Mouse (Mus musculus) small intestine, adult 2 months (tissue): ENCODE measurements around the gene Dtx1. TPM values are rescaled to one million over a fixed set of nuclear protein-coding genes. Genes with fewer than 3 reads are reported as not detected.
A peak's percentile ranks its signal among the peaks of the same experiment; 100 is the strongest.

Source experiments
- H3K27ac ChIP-seq: fragments of 200-500 bp; 2 replicates; pipeline ENCODE4 v1.5.1; 2012; ENCODE audit warnings: low read depth, low read length, control low read depth, inconsistent platforms; ENCODE audit not compliant: insufficient read depth
- H3K27me3 ChIP-seq: fragments of 200-500 bp; 2 replicates; pipeline ENCODE4 v1.6.1; 2012; ENCODE audit warnings: mild to moderate bottlenecking, moderate library complexity, low read length, inconsistent platforms; ENCODE audit not compliant: control insufficient read depth, insufficient read depth
- H3K36me3 ChIP-seq: fragments of 200-500 bp; 2 replicates; pipeline ENCODE4 v1.6.1; 2012; ENCODE audit warnings: mild to moderate bottlenecking, low read length, control low read depth, inconsistent platforms; ENCODE audit not compliant: control insufficient read depth, insufficient read depth
- H3K4me1 ChIP-seq: fragments of 200-500 bp; 2 replicates; pipeline ENCODE4 v1.6.1; 2012; ENCODE audit warnings: low read length, inconsistent platforms, mixed read lengths; ENCODE audit not compliant: control insufficient read depth, insufficient read depth, insufficient read length
- H3K4me3 ChIP-seq: fragments of 200-500 bp; 2 replicates; pipeline ENCODE4 v1.5.1; 2012; ENCODE audit warnings: low read depth, mild to moderate bottlenecking, control low read depth, inconsistent platforms, low read length, moderate library complexity
- CTCF ChIP-seq: fragments of 200-500 bp; IDR thresholded peaks from 2 replicates; pipeline ENCODE4 v1.5.1; 2012; ENCODE audit warnings: low read depth, mild to moderate bottlenecking, control low read depth, inconsistent platforms, low read length, moderate library complexity, mixed read lengths; ENCODE audit not compliant: insufficient replicate concordance, insufficient read length; ENCODE audit errors: extremely low read depth
- POLR2A ChIP-seq: fragments of 200-500 bp; IDR thresholded peaks from 2 replicates; pipeline ENCODE4 v1.6.1; 2012; ENCODE audit warnings: low read depth, mild to moderate bottlenecking, control low read depth, inconsistent platforms, low read length, moderate library complexity
- WGBS: fragments of 180-500 bp; shearing (Covaris S2); methylation state at CpG from one replicate; pipeline ENCODE4 v1.1.7; 2018; 5-methylcytosine and 5-hydroxymethylcytosine counted together
- polyA plus RNA-seq: library from polyadenylated mRNA; depleted of rRNA; stranded (reverse); fragments of >200 nt; gene quantifications from 2 replicates; pipeline ENCODE4 v1.2.3, GENCODE M21; 2012; rRNA removed

Gene Dtx1
- polyA plus RNA-seq, 1 experiment = 31.1 TPM

DNA sequence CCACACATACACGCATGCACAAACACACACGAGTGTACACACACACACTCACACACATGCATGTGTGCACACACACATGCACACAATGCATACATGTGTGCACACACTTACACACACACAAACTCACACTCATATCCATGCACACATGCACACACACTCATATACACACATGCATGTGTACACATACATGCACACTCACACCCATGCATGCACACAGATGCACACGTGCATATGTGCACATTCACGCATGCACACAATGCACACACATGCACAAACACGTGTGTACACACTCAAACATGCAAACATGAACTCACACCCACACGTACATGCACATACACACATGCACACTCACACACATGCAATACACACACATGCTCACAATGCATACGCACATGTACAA is 71.6 kb downstream of the Dtx1 start:
- H3K27ac ChIP-seq = no peak overlapping the region
- H3K36me3 ChIP-seq = no peaks in the 10 kb centered on the region
- 89% methylated on average over 7 of the region's 7 CpGs for WGBS
- H3K4me3 ChIP-seq = no peak overlapping the region
- peaks cover 5% of the 10 kb centered on the region; the same call in 1 of the 2 replicates for H3K4me1 ChIP-seq
- no peak for TF ChIP-seq POLR2A
- no peak for TF ChIP-seq CTCF
- H3K27me3 ChIP-seq = no peaks in the 10 kb centered on the region

DNA sequence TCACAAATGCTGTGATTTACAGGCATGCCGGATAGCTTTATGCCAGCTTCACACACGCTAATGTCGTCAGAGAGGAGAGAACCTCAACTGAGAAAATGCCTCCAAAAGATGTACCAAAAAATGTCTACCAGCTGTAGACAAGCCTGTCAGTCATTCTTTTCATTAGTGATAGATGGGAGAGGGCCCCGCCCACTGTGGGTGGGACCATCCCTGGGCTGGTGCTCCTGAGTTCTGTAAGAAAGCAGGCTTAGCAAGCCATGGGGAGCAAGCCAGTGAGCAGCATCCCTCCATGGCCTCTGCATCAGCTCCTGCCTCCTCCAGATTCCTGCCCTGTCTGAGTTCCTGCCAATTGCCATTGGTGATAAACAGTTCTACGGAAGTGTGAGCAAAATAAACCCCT is 76.1 kb downstream of the Dtx1 start:
- 77% methylated on average over 5 of the region's 5 CpGs for WGBS
- H3K27me3 ChIP-seq = peaks cover 5% of the 10 kb centered on the region

DNA sequence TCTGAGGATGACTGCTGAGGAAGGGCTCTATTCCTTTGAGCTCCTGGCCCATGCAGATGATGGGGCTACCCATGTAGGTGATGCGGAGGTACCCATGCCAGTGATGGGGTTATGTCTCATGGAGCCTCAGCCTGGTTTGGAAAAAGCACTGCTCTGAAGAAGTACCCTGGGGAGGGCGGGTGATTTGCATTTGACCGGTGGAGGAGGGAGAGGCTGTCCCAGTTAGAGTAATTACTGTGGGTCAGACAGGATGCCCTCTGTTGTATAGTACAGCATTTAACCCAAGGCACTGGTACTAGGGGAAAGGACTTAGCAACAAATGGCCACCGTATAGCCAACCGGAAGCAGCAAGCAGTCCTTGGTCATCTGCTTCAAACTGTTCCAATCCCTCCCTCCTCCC is 76.9 kb downstream of the Dtx1 start:
- Histone ChIP-seq H3K4me1 (no peaks in the 10 kb centered on the region; the same call in 1 of the 2 replicates), H3K27ac (no peak overlapping the region), H3K4me3 (no peak overlapping the region), H3K27me3 (peaks cover 5% of the 10 kb centered on the region), H3K36me3 (no peaks in the 10 kb centered on the region)
- TF ChIP-seq CTCF = no peak
- WGBS = 43% methylated on average over 5 of the region's 5 CpGs

More for the DNA sequence above, 76.1 kb downstream of the Dtx1 start:
- no peak overlapping the region for H3K4me3 ChIP-seq
- TF ChIP-seq POLR2A = no peak
- TF ChIP-seq CTCF = no peak
- H3K27ac ChIP-seq = no peak overlapping the region
- no peaks in the 10 kb centered on the region for H3K36me3 ChIP-seq
- no peaks in the 10 kb centered on the region; the same call in 1 of the 2 replicates for H3K4me1 ChIP-seq

DNA sequence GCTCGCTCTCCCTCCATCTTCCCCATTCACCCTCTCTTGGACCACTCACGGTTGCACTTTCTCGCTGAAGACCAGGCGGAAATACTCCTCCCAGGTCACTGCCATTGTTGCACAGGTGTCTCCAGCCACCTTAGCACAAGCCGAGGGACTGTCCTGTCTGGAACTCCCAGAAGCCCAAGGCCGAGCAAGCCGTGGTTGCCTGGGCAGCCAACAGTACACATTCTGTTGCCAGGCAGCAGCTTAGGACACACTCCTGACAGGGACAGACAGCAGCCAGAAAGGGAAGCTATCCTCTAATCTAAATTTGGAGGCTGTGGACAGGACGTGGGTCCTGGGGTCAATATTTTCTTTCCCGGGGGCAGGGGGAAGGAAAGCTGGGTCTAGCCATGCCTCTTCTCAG is 77.6 kb downstream of the Dtx1 start, which contains the start of gene Cfap73:
TSS of gene Cfap73 (minus strand) at position 105 of the 400 bp plus-strand sequence.
- H3K36me3 ChIP-seq = no peaks in the 10 kb centered on the region
- H3K27ac ChIP-seq = no peak within 1 kb of the TSS
- peaks cover 5% of the 10 kb centered on the region for H3K27me3 ChIP-seq
- H3K4me1 ChIP-seq = no peaks in the 10 kb centered on the region; the same call in 1 of the 2 replicates
- H3K4me3 ChIP-seq = no peak within 1 kb of the TSS
- TF ChIP-seq CTCF = no peak
- TF ChIP-seq POLR2A = no peak
- 19% methylated on average over 9 of the region's 9 CpGs for WGBS

DNA sequence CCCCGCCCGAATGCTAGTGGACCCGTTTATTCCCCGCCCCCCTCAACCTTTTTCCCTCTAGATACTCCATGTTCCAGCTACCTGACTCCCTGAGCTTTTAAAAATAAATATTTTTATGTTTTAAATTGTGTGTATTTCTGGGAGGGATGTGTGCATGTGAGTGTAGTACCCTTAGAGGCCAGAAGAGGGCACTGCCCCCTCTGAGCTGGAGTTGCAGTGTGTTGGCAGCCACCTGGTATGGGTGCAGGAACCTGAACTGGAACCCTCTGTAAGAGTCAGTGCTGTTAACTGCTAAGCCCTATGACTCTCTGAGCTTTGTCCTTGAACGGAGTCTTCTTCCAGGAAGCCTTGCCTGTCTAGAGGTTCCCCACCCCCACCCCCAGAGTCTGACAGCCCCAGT is 79.8 kb downstream of the Dtx1 start:
- H3K36me3 ChIP-seq = peaks cover 9% of the 10 kb centered on the region
- peaks cover 5% of the 10 kb centered on the region for H3K27me3 ChIP-seq
- peaks cover 4% of the 10 kb centered on the region for H3K4me1 ChIP-seq
- TF ChIP-seq POLR2A (no peak), CTCF (peak; percentile 23; the same call in 1 of the 2 replicates)
- 97% methylated on average over 5 of the region's 5 CpGs for WGBS
- H3K4me3 ChIP-seq = no peak overlapping the region
- H3K27ac ChIP-seq = no peak overlapping the region

DNA sequence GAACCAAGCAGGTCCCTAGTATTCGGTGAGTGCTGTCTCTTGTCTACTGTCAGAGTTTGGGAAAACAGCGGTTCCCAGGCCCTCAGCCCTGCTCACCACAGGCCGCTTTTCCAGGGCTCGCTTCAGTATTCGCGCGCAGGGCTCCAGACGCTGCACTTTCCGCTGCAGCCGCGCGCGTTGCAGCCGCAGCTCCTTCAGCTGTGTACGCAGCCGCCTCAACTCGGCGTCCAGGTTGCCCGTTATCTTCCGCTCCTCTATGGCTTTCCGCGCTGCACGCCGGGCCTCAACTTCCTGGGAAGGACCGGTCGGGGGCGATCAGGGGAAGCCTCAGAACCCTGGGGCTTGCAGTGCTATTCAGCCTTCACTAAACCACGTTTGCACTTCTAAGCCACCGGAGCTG is 80.6 kb downstream of the Dtx1 start:
- Histone ChIP-seq H3K36me3 (peaks cover 17% of the 10 kb centered on the region), H3K4me3 (no peak overlapping the region), H3K4me1 (peaks cover 4% of the 10 kb centered on the region), H3K27me3 (peaks cover 5% of the 10 kb centered on the region), H3K27ac (no peak overlapping the region)
- TF ChIP-seq CTCF = no peak
- no peak for TF ChIP-seq POLR2A
- 11% methylated on average over 29 of the region's 29 CpGs for WGBS

Other genes starting within 250 kb of the Dtx1 start
- 27.3 and 46.4 TPM in 2 replicates for gene Sdsl, start 239.1 kb downstream of the Dtx1 start, polyA plus RNA-seq
- gene Sds, start 235.4 kb downstream of the Dtx1 start, polyA plus RNA-seq = not detected in 2 replicates
- gene Plbd2, start 208.3 kb downstream of the Dtx1 start, polyA plus RNA-seq = 19.9 and 24.3 TPM in 2 replicates
- 8.0 and 12.1 TPM in 2 replicates for gene Slc8b1, start 200.8 kb downstream of the Dtx1 start, polyA plus RNA-seq
- 48.5 and 115 TPM in 2 replicates for gene Tpcn1, start 123.3 kb downstream of the Dtx1 start, polyA plus RNA-seq
- gene Iqcd, start 122.9 kb downstream of the Dtx1 start, polyA plus RNA-seq = 0.15 and 0.25 TPM in 2 replicates
- 6.9 and 12.1 TPM in 2 replicates for gene Rita1, start 99.3 kb downstream of the Dtx1 start, polyA plus RNA-seq
- 23.1 and 44.6 TPM in 2 replicates for gene Ddx54, start 99.2 kb downstream of the Dtx1 start, polyA plus RNA-seq
- not detected in 2 replicates for gene Cfap73, start 77.7 kb downstream of the Dtx1 start, polyA plus RNA-seq
- gene Rasal1, start 63.1 kb downstream of the Dtx1 start, polyA plus RNA-seq = 1.7 and 2.6 TPM in 2 replicates
- 2.9 and 7.4 TPM in 2 replicates for gene Oas2, start 37.9 kb upstream of the Dtx1 start, polyA plus RNA-seq
- gene Oas3, start 65.7 kb upstream of the Dtx1 start, polyA plus RNA-seq = 9.6 and 94.5 TPM in 2 replicates
- 0.09 and 3.6 TPM in 2 replicates for gene Oas1e, start 83.6 kb upstream of the Dtx1 start, polyA plus RNA-seq
- 1.2 and 1.4 TPM in 2 replicates for gene Oas1c, start 100.6 kb upstream of the Dtx1 start, polyA plus RNA-seq
- 0.19 TPM in 1 of 2 replicates, not detected in the other for gene Oas1f, start 135.4 kb upstream of the Dtx1 start, polyA plus RNA-seq
- not detected in 2 replicates for gene Oas1h, start 149.5 kb upstream of the Dtx1 start, polyA plus RNA-seq
- 6.7 and 30.1 TPM in 2 replicates for gene Oas1g, start 175.7 kb upstream of the Dtx1 start, polyA plus RNA-seq
- 11.5 and 55.5 TPM in 2 replicates for gene Oas1a, start 195.6 kb upstream of the Dtx1 start, polyA plus RNA-seq
- 0.13 and 0.18 TPM in 2 replicates for gene Oas1d, start 202.6 kb upstream of the Dtx1 start, polyA plus RNA-seq